Mouse (Mus musculus): Measurements from ENCODE around the gene Gm11938. TPM values are rescaled to one million over a fixed set of nuclear protein-coding genes. Genes with fewer than 3 reads are reported as not detected.
"Not testable (repeated sequence)": the region's sequence is repeated elsewhere in the genome, so short reads cannot be mapped to it uniquely, and the experiment has no call there.

Gm11938 gene
- not detected in 2 replicates for polyA plus RNA-seq (2015; fragmentation: Nextera tagmentation; extraction: Ambion mirVana)

DNA sequence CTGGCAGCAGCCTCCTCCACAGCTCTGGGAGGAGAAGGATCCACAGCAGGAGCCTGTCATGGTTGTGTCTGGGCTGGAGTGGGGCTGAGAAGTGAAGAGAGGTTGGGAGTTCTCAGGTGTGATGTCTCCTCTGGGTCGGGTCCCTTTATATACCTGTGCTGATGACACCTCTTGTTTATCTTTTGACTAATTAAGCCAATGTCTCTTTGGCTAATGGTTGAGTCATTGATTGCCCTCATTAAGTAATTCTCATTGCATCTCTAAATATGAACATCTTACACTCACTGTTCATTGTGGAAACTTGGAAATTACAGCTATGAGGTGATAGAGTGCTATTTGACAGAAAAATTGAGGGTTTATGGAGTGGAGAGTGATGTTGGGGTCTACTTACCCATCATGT lies at the start of gene Gm11938:
Gm11938 (minus strand) TSS at position 101 of the 400 bp plus-strand sequence.
- 86% methylated on average over 1 of the region's 1 CpGs for WGBS
- not testable (repeated sequence) for H3K27me3 ChIP-seq

DNA sequence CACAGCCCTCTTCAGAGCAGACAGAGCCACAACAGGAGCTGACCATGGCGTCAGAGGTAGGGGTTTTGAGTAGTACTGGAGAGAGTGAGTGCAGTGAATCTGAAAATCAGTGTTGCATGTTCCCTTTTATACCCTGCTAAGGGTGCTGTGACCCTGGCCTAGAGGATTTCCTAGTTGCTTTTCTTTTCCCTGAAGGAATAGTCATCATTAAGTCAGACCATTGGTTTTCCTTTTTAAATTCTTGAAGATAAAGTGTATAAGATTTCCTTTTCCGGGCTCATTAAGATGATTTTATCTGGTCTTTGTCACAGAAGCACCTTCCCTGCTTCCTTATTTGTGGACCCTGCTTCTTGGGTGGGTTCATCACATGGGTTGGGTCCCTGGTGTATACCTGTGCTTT lies 47.0 kb upstream of the Gm11938 start, which contains the start of gene Gm11555:
Gm11555 (minus strand) TSS at position 101 of the 400 bp plus-strand sequence.
- ATAC-seq (replicated peaks), result no peak
- Histone ChIP-seq H3K27me3 (no peaks in the 10 kb centered on the region), H3K9ac (replicated peaks) (no peak within 1 kb of the TSS), H3K4me2 (replicated peaks) (no peak within 1 kb of the TSS), H3K27ac (replicated peaks) (no peak within 1 kb of the TSS), H3K4me1 (no peaks in the 10 kb centered on the region), H3K9me3 (no peaks in the 10 kb centered on the region), H3K4me3 (no peak within 1 kb of the TSS), H3K36me3 (no peaks in the 10 kb centered on the region)
- 87% methylated on average over 2 of the region's 2 CpGs for WGBS

More for the DNA sequence above, at the start of gene Gm11938:
- H3K4me3 ChIP-seq; H3K27ac ChIP-seq (replicated peaks); H3K4me1 ChIP-seq; H3K9me3 ChIP-seq; H3K9ac ChIP-seq (replicated peaks); ATAC-seq (replicated peaks); H3K36me3 ChIP-seq; H3K4me2 ChIP-seq (replicated peaks): not testable (repeated sequence)

DNA sequence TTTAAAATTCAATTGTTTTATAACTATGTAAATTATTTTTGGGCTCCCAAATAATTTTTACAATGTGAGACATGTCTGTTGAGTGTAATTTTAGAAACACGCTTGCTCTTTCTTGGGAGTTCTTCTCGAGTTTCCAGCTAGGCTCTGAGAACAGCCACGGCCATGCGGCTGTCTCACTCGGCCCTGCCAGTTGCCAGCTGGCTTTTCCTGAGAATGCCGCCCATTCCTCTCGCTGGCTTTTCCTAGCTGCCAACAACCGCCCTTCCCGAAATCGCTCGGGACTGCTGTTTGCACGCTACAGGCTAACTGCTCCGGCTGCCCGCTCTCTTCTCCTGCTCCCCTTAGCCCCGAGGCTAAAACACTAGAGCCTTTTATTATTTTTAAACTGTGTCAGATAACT lies 43.3 kb upstream of the Gm11938 start:
- no peaks in the 10 kb centered on the region for H3K9me3 ChIP-seq

DNA sequence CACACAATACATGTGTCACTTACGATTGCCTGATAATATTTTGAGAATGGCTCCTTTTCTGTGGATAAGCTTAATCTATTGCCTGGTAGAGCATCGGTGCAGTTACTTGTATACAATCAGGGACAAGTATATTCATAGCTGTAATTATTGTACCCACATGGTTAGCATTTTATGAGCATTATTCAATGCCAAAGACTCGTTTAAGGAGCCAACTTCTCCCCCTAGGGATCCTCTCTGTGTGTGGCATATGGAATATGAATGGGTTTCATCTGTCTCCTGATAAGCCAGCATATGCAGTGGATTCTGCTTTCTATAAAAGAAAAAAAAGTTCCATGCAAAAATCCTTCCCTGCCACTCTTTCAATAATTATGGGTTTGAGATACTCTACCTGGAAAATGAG lies 41.2 kb upstream of the Gm11938 start:
- H3K9me3 ChIP-seq, result no peaks in the 10 kb centered on the region

More for the DNA sequence above, 43.3 kb upstream of the Gm11938 start:
- no peak for ATAC-seq (replicated peaks)
- Histone ChIP-seq H3K4me2 (replicated peaks) (no peak overlapping the region), H3K36me3 (no peaks in the 10 kb centered on the region), H3K4me1 (no peaks in the 10 kb centered on the region), H3K27me3 (no peaks in the 10 kb centered on the region), H3K9ac (replicated peaks) (no peak overlapping the region), H3K4me3 (no peak overlapping the region), H3K27ac (replicated peaks) (no peak overlapping the region)
- 84% methylated on average over 15 of the region's 15 CpGs for WGBS

DNA sequence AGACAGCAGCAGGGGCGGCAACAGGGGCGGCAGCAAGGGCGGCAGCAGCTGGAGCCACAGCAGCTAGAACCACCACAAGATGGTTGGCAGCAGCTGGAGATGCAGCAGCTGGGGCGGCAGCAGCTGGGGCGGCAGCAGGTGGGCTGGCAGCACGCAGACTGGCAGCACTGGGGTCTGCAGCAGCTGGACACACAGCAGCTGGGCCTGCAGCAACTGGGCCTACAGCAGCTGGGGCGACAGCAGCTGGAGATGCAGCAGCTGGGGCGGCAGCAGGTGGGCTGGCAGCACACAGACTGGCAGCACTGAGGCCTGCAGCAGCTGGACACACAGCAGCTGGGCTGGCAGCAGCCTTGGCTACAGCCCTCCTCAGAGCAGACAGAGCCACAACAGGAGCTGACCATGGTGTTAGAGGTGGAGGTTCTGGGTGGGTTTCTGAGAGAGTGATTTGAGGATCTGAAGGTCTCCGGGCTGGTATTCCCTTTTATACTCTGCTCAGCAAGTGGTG lies 40.6 kb upstream of the Gm11938 start, which contains the start of gene Krtap4-7:
Krtap4-7 (minus strand) TSS at position 455 of the 505 bp plus-strand sequence.
- H3K36me3 ChIP-seq; H3K27me3 ChIP-seq; ATAC-seq (replicated peaks); H3K9ac ChIP-seq (replicated peaks); H3K9me3 ChIP-seq; H3K4me2 ChIP-seq (replicated peaks); H3K4me3 ChIP-seq; H3K4me1 ChIP-seq; H3K27ac ChIP-seq (replicated peaks): not testable (repeated sequence)
- WGBS, result 85% methylated on average over 9 of the region's 9 CpGs

More for the DNA sequence above, 41.2 kb upstream of the Gm11938 start:
- ATAC-seq (replicated peaks), result no peak
- H3K36me3 ChIP-seq, result no peaks in the 10 kb centered on the region
- WGBS, result 44% methylated on average over 3 of the region's 3 CpGs
- H3K4me1 ChIP-seq, result no peaks in the 10 kb centered on the region
- H3K4me3 ChIP-seq, result no peak overlapping the region
- no peak overlapping the region for H3K9ac ChIP-seq (replicated peaks)
- H3K4me2 ChIP-seq (replicated peaks), result no peak overlapping the region
- H3K27ac ChIP-seq (replicated peaks), result no peak overlapping the region
- H3K27me3 ChIP-seq, result no peaks in the 10 kb centered on the region

DNA sequence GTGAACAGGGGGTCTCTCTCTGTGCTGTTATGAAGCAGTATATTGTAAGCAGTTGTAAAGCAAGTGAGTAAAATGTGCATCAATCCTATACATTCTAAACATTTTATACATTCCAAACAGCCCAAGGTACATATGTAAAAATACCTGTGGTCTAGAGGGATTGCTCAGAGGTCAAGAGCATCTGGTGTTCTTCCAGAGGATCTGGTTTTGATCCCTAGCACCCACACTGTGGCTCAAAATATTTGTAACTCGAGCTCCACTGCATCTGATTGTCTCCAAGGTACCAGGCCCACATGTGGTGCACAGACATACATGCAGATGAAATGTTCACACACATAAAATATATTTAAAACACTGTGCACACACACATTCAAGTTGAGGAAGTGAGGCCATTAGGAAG lies 37.8 kb upstream of the Gm11938 start:
- Histone ChIP-seq H3K4me1 (no peaks in the 10 kb centered on the region), H3K4me3 (no peak overlapping the region), H3K27me3 (no peaks in the 10 kb centered on the region), H3K9me3 (no peaks in the 10 kb centered on the region), H3K27ac (replicated peaks) (no peak overlapping the region), H3K36me3 (no peaks in the 10 kb centered on the region), H3K4me2 (replicated peaks) (no peak overlapping the region), H3K9ac (replicated peaks) (no peak overlapping the region)
- 42% methylated on average over 1 of the region's 1 CpGs for WGBS
- no peak for ATAC-seq (replicated peaks)

DNA sequence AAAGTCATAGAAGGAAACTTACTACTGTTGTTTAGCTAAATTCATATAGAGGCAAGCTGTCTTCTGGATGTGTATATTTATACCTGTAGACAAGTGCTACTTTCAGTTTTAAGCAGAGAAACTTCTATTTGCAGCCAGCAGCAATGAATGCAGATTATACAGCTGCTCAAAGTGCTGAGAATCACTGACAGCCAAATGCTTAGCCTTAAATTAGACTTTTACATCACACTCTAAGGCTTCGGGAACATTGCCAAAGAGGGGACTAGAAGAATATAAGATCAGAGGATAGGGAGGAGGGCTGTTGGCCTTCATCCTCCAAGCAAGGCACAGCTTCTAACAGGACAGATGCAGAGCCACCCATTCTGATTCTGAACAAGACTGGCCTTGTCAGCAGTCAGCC lies 34.0 kb upstream of the Gm11938 start:
- Histone ChIP-seq H3K4me2 (replicated peaks) (no peak overlapping the region), H3K27ac (replicated peaks) (no peak overlapping the region), H3K4me1 (no peaks in the 10 kb centered on the region), H3K4me3 (no peak overlapping the region), H3K9ac (replicated peaks) (no peak overlapping the region), H3K27me3 (no peaks in the 10 kb centered on the region), H3K9me3 (no peaks in the 10 kb centered on the region), H3K36me3 (no peaks in the 10 kb centered on the region)
- 52% methylated on average over 1 of the region's 1 CpGs for WGBS
- ATAC-seq (replicated peaks), result no peak

DNA sequence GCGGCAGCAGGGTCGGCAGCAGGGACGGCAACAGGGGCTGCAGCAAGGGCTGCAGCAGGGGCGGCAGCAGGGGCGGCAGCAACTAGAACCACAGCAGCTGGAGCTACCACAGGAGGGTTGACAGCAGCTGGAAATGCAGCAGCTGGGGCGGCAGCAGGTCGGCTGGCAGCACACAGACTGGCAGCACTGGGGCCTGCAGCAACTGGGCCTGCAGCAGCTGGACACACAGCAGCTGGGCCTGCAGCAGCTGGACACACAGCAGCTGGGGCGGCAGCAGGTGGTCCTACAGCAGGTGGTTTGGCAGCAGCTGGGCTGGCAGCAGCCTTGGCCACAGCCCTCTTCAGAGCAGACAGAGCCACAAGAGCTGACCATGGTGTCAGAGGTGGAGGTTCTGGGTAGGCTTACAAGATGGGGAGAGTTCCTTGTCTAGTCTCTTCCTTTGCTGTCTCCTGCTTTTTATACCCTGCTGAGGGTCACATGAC lies 31.6 kb upstream of the Gm11938 start, which contains the start of gene Krtap4-2:
Krtap4-2 (minus strand) TSS at position 432 of the 482 bp plus-strand sequence.
- no peak for ATAC-seq (replicated peaks)
- Histone ChIP-seq H3K4me1 (no peaks in the 10 kb centered on the region), H3K27ac (replicated peaks) (no peak within 1 kb of the TSS), H3K9me3 (no peaks in the 10 kb centered on the region), H3K4me2 (replicated peaks) (no peak within 1 kb of the TSS), H3K27me3 (no peaks in the 10 kb centered on the region), H3K9ac (replicated peaks) (no peak within 1 kb of the TSS), H3K36me3 (no peaks in the 10 kb centered on the region), H3K4me3 (no peak within 1 kb of the TSS)
- 36% methylated on average over 8 of the region's 8 CpGs for WGBS

DNA sequence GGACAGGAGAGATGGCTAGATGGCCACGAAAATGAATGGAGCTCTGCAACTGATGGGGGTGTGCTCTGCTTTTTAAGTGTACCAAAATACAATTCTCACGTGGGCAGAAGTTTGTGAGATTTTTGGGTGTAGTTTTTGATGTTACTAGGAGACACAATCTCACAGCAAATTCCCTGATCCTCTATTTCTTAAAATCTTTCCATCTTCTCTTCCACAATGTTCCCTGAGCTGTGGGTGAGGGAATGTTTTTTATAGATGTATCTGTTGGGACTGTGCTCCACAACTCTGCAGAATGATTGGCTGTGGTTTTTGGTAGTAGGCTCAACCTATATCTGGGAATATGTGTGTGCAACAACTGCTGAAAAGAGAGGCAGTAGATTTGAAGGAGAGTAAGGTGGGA lies 30.2 kb upstream of the Gm11938 start:
- Histone ChIP-seq H3K36me3 (no peaks in the 10 kb centered on the region), H3K9me3 (no peaks in the 10 kb centered on the region), H3K4me2 (replicated peaks) (no peak overlapping the region), H3K4me3 (no peak overlapping the region), H3K9ac (replicated peaks) (no peak overlapping the region), H3K27me3 (no peaks in the 10 kb centered on the region), H3K27ac (replicated peaks) (no peak overlapping the region), H3K4me1 (no peaks in the 10 kb centered on the region)
- no peak for ATAC-seq (replicated peaks)
- 73% methylated on average over 2 of the region's 2 CpGs for WGBS

DNA sequence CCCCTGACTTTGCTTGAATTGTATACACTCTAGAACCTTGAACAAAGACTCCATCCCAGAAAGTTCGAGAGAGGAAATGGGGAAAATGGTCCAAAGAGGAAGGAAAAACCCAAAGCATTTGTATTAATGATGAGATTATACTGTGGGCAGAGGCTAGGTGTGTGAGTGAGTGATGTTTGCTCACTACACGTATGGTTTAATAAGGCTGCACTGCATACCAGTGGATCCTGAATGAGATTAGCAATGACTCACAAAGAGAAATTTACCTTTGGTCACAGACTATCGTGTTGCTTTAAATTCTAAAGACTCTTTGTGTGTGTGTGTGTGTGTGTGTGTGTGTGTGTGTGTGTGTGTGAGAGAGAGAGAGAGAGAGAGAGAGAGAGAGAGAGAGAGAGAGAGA lies 27.8 kb upstream of the Gm11938 start:
- H3K4me1 ChIP-seq, result no peaks in the 10 kb centered on the region
- H3K9ac ChIP-seq (replicated peaks), result no peak overlapping the region
- 71% methylated on average over 3 of the region's 3 CpGs for WGBS
- H3K27ac ChIP-seq (replicated peaks), result no peak overlapping the region
- H3K27me3 ChIP-seq, result no peaks in the 10 kb centered on the region
- no peak for ATAC-seq (replicated peaks)
- H3K4me3 ChIP-seq, result no peak overlapping the region
- H3K36me3 ChIP-seq, result no peaks in the 10 kb centered on the region
- H3K4me2 ChIP-seq (replicated peaks), result no peak overlapping the region
- H3K9me3 ChIP-seq, result no peaks in the 10 kb centered on the region

DNA sequence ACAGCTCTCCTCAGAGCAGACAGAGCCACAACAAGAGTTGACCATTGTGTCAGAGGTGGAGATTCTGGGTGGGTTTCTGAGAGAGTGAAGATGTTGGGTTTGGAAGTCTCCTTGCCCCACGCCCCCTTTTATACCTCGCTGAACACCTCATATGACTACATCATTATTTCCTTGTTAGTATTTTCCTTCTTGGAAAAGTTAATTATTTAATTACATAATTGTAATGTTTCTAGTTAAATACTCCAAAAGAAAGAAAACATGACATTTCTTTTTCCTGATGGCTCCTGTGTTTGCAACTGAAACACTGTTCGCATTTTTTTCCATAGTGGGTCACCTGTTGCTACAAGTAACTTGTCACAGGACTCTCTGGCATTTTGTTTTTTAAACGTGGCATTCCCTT lies 25.0 kb upstream of the Gm11938 start, which contains the start of gene Krtap4-1:
Krtap4-1 (minus strand) TSS at position 101 of the 400 bp plus-strand sequence.
- Histone ChIP-seq H3K27ac (replicated peaks) (no peak within 1 kb of the TSS), H3K9me3 (no peaks in the 10 kb centered on the region), H3K36me3 (no peaks in the 10 kb centered on the region), H3K4me1 (no peaks in the 10 kb centered on the region), H3K9ac (replicated peaks) (no peak within 1 kb of the TSS), H3K4me2 (replicated peaks) (no peak within 1 kb of the TSS), H3K27me3 (no peaks in the 10 kb centered on the region), H3K4me3 (no peak within 1 kb of the TSS)
- no peak for ATAC-seq (replicated peaks)
- 79% methylated on average over 4 of the region's 4 CpGs for WGBS

DNA sequence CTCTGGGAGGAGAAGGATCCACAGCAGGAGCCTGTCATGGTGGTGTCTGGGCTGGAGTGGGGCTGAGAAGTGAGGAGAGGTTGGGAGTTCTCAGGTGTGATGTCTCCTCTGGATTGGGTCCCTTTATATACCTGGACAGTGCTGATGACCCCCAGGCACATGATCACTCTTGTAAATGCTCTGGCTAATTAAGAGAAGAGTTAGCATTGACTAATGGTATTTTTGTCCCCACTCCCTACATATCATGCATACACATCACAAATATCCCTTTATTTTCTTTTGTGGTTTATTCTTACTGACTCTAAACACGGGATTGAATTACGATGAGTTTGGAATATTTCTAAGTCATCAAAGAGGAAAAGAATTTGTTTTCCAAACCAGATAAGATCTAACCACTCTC lies 17.2 kb upstream of the Gm11938 start, which contains the start of gene Gm11562:
Gm11562 (minus strand) TSS at position 101 of the 400 bp plus-strand sequence.
- no peaks in the 10 kb centered on the region for H3K4me1 ChIP-seq
- H3K4me3 ChIP-seq, result no peak within 1 kb of the TSS
- H3K36me3 ChIP-seq, result no peaks in the 10 kb centered on the region
- 91% methylated on average over 2 of the region's 2 CpGs for WGBS
- H3K9ac ChIP-seq (replicated peaks), result no peak within 1 kb of the TSS
- no peaks in the 10 kb centered on the region for H3K9me3 ChIP-seq
- no peaks in the 10 kb centered on the region for H3K27me3 ChIP-seq
- ATAC-seq (replicated peaks), result no peak
- no peak within 1 kb of the TSS for H3K4me2 ChIP-seq (replicated peaks)
- no peak within 1 kb of the TSS for H3K27ac ChIP-seq (replicated peaks)

Measured in forebrain, embryonic 15.5 days (tissue).